Mouse (Mus musculus): Measurements from ENCODE around the gene Fabp6. TPM values are rescaled to one million over a fixed set of nuclear protein-coding genes. Genes with fewer than 3 reads are reported as not detected.
A peak's percentile ranks its signal among the peaks of the same experiment; 100 is the strongest.

The Fabp6 gene
- polyA plus RNA-seq (2016; fragmentation: Nextera tagmentation; extraction: Ambion mirVana): not detected in 2 replicates

- Histone ChIP-seq H3K4me1 (no peaks in the 10 kb centered on the region), H3K4me3 (no peak within 1 kb of the TSS), H3K36me3 (no peaks in the 10 kb centered on the region), H3K9ac (no peak within 1 kb of the TSS), H3K4me2 (no peak within 1 kb of the TSS), H3K27me3 (replicated peaks) (no peaks in the 10 kb centered on the region; the same call in 1 of the 2 replicates), H3K9me3 (replicated peaks) (no peaks in the 10 kb centered on the region), H3K27ac (no peak within 1 kb of the TSS)
- 61% methylated on average over 5 of the region's 5 CpGs for WGBS (ENCODE audit: insufficient replicate concordance)
- ATAC-seq: no peak
These were observed at the start of gene Fabp6 for GRCm38 (mm10) chr11:43601440-43601839. Gene Fabp6, minus strand, starts transcription at chr11:43601540.

GRCm38 (mm10) chr11:43645286-43645685, 43.9 kb upstream of the Fabp6 start:
- WGBS (ENCODE audit: insufficient replicate concordance): 69% methylated on average over 3 of the region's 3 CpGs
- Histone ChIP-seq H3K4me2 (no peak overlapping the region), H3K9ac (no peak overlapping the region), H3K4me3 (no peak overlapping the region), H3K9me3 (replicated peaks) (no peaks in the 10 kb centered on the region), H3K27me3 (replicated peaks) (no peaks in the 10 kb centered on the region), H3K36me3 (no peaks in the 10 kb centered on the region), H3K27ac (no peak overlapping the region), H3K4me1 (0 out of 2 replicates have a peak, but pooled peaks cover 5% of the 10 kb centered on the region)
- no peak for ATAC-seq

- Histone ChIP-seq H3K4me2 (no peak overlapping the region), H3K9ac (no peak overlapping the region), H3K4me3 (no peak overlapping the region), H3K9me3 (replicated peaks) (no peaks in the 10 kb centered on the region), H3K27me3 (replicated peaks) (no peaks in the 10 kb centered on the region), H3K4me1 (0 out of 2 replicates have a peak, but pooled peaks cover 5% of the 10 kb centered on the region), H3K36me3 (no peaks in the 10 kb centered on the region), H3K27ac (no peak overlapping the region)
- 51% methylated on average over 2 of the region's 2 CpGs for WGBS (ENCODE audit: insufficient replicate concordance)
- no peak for ATAC-seq
These were observed 41.8 kb upstream of the Fabp6 start for GRCm38 (mm10) chr11:43643180-43643591.

GRCm38 (mm10) chr11:43638486-43638885, 37.1 kb upstream of the Fabp6 start:
- H3K27ac ChIP-seq: no peak overlapping the region
- no peak overlapping the region for H3K9ac ChIP-seq
- no peaks in the 10 kb centered on the region for H3K27me3 ChIP-seq (replicated peaks)
- no peak overlapping the region for H3K4me2 ChIP-seq
- no peak overlapping the region for H3K4me3 ChIP-seq
- no peaks in the 10 kb centered on the region for H3K36me3 ChIP-seq
- no peak for ATAC-seq
- WGBS (ENCODE audit: insufficient replicate concordance): 74% methylated on average over 3 of the region's 3 CpGs
- H3K9me3 ChIP-seq (replicated peaks): no peaks in the 10 kb centered on the region
- peaks cover 15% of the 10 kb centered on the region for H3K4me1 ChIP-seq

GRCm38 (mm10) chr11:43636761-43637160, 35.4 kb upstream of the Fabp6 start:
- 74% methylated on average over 4 of the region's 4 CpGs for WGBS (ENCODE audit: insufficient replicate concordance)
- no peaks in the 10 kb centered on the region for H3K36me3 ChIP-seq
- no peak overlapping the region for H3K27ac ChIP-seq
- H3K9ac ChIP-seq: no peak overlapping the region
- H3K4me3 ChIP-seq: no peak overlapping the region
- no peaks in the 10 kb centered on the region for H3K27me3 ChIP-seq (replicated peaks)
- ATAC-seq: no peak
- H3K9me3 ChIP-seq (replicated peaks): no peaks in the 10 kb centered on the region
- H3K4me2 ChIP-seq: no peak overlapping the region
- peaks cover 25% of the 10 kb centered on the region for H3K4me1 ChIP-seq

- Histone ChIP-seq H3K4me2 (peak overlapping the region; percentile 39), H3K9ac (no peak overlapping the region), H3K36me3 (no peaks in the 10 kb centered on the region), H3K27me3 (replicated peaks) (no peaks in the 10 kb centered on the region), H3K9me3 (replicated peaks) (no peaks in the 10 kb centered on the region), H3K4me1 (peaks cover 31% of the 10 kb centered on the region), H3K27ac (no peak overlapping the region), H3K4me3 (no peak overlapping the region)
- WGBS (ENCODE audit: insufficient replicate concordance): 24% methylated on average over 19 of the region's 19 CpGs
- no peak for ATAC-seq
These were observed 32.5 kb upstream of the Fabp6 start for GRCm38 (mm10) chr11:43633658-43634401.

- H3K27me3 ChIP-seq (replicated peaks): no peaks in the 10 kb centered on the region
- 0 out of 2 replicates have a peak, but pooled peaks have one; percentile 10 for ATAC-seq
- no peak overlapping the region for H3K4me2 ChIP-seq
- H3K4me1 ChIP-seq: peaks cover 31% of the 10 kb centered on the region
- no peak overlapping the region for H3K27ac ChIP-seq
- 55% methylated on average over 6 of the region's 6 CpGs for WGBS (ENCODE audit: insufficient replicate concordance)
- no peaks in the 10 kb centered on the region for H3K9me3 ChIP-seq (replicated peaks)
- no peaks in the 10 kb centered on the region for H3K36me3 ChIP-seq
- no peak overlapping the region for H3K9ac ChIP-seq
- no peak overlapping the region for H3K4me3 ChIP-seq
These were observed 31.8 kb upstream of the Fabp6 start for GRCm38 (mm10) chr11:43633165-43633564.

GRCm38 (mm10) chr11:43632566-43632965, 31.2 kb upstream of the Fabp6 start:
- Histone ChIP-seq H3K27ac (0 out of 2 replicates have a peak overlapping the region, but pooled peaks have one; percentile 30), H3K36me3 (no peaks in the 10 kb centered on the region), H3K4me3 (no peak overlapping the region), H3K9me3 (replicated peaks) (no peaks in the 10 kb centered on the region), H3K27me3 (replicated peaks) (no peaks in the 10 kb centered on the region), H3K9ac (no peak overlapping the region), H3K4me1 (peaks cover 35% of the 10 kb centered on the region), H3K4me2 (no peak overlapping the region)
- ATAC-seq: 0 out of 2 replicates have a peak, but pooled peaks have one; percentile 25
- 9% methylated on average over 4 of the region's 4 CpGs for WGBS (ENCODE audit: insufficient replicate concordance)

GRCm38 (mm10) chr11:43631645-43632044, 30.3 kb upstream of the Fabp6 start:
- no peak for ATAC-seq
- H3K27me3 ChIP-seq (replicated peaks): no peaks in the 10 kb centered on the region
- no peaks in the 10 kb centered on the region for H3K9me3 ChIP-seq (replicated peaks)
- peaks cover 44% of the 10 kb centered on the region for H3K4me1 ChIP-seq
- H3K9ac ChIP-seq: no peak overlapping the region
- no peaks in the 10 kb centered on the region for H3K36me3 ChIP-seq
- H3K4me3 ChIP-seq: no peak overlapping the region
- H3K27ac ChIP-seq: no peak overlapping the region
- 71% methylated on average over 9 of the region's 9 CpGs for WGBS (ENCODE audit: insufficient replicate concordance)
- no peak overlapping the region for H3K4me2 ChIP-seq

GRCm38 (mm10) chr11:43626927-43627645, 25.7 kb upstream of the Fabp6 start:
- Histone ChIP-seq H3K4me1 (peaks cover 30% of the 10 kb centered on the region), H3K9me3 (replicated peaks) (no peaks in the 10 kb centered on the region), H3K4me3 (no peak overlapping the region), H3K4me2 (peak overlapping the region; percentile 43), H3K27me3 (replicated peaks) (no peaks in the 10 kb centered on the region), H3K9ac (no peak overlapping the region), H3K36me3 (no peaks in the 10 kb centered on the region), H3K27ac (0 out of 2 replicates have a peak overlapping the region, but pooled peaks have one; percentile 33)
- WGBS (ENCODE audit: insufficient replicate concordance): 31% methylated on average over 18 of the region's 18 CpGs
- no peak for ATAC-seq

- H3K9ac ChIP-seq: no peak overlapping the region
- peaks cover 28% of the 10 kb centered on the region for H3K4me1 ChIP-seq
- H3K4me2 ChIP-seq: peak overlapping the region; percentile 43
- H3K4me3 ChIP-seq: no peak overlapping the region; the same call in 1 of the 2 replicates
- no peaks in the 10 kb centered on the region for H3K36me3 ChIP-seq
- H3K27ac ChIP-seq: 0 out of 2 replicates have a peak overlapping the region, but pooled peaks have one; percentile 33
- H3K9me3 ChIP-seq (replicated peaks): no peaks in the 10 kb centered on the region
- H3K27me3 ChIP-seq (replicated peaks): no peaks in the 10 kb centered on the region
- ATAC-seq: peak; percentile 35; the same call in 1 of the 2 replicates
- WGBS (ENCODE audit: insufficient replicate concordance): 13% methylated on average over 12 of the region's 12 CpGs
These were observed 25.1 kb upstream of the Fabp6 start for GRCm38 (mm10) chr11:43626300-43626926.

- no peak for ATAC-seq
- H3K4me2 ChIP-seq: no peak overlapping the region
- WGBS (ENCODE audit: insufficient replicate concordance): 75% methylated on average over 1 of the region's 1 CpGs
- no peaks in the 10 kb centered on the region for H3K27me3 ChIP-seq (replicated peaks)
- H3K4me1 ChIP-seq: peaks cover 32% of the 10 kb centered on the region
- no peak overlapping the region for H3K9ac ChIP-seq
- no peaks in the 10 kb centered on the region for H3K36me3 ChIP-seq
- no peaks in the 10 kb centered on the region for H3K9me3 ChIP-seq (replicated peaks)
- no peak overlapping the region for H3K4me3 ChIP-seq
- no peak overlapping the region for H3K27ac ChIP-seq
These were observed 23.0 kb upstream of the Fabp6 start for GRCm38 (mm10) chr11:43624341-43624740.

All from liver, embryonic 12.5 days (tissue).